Comparison of ENCODE assay signal across 8 mouse cellular contexts in the genomic region with DNA sequence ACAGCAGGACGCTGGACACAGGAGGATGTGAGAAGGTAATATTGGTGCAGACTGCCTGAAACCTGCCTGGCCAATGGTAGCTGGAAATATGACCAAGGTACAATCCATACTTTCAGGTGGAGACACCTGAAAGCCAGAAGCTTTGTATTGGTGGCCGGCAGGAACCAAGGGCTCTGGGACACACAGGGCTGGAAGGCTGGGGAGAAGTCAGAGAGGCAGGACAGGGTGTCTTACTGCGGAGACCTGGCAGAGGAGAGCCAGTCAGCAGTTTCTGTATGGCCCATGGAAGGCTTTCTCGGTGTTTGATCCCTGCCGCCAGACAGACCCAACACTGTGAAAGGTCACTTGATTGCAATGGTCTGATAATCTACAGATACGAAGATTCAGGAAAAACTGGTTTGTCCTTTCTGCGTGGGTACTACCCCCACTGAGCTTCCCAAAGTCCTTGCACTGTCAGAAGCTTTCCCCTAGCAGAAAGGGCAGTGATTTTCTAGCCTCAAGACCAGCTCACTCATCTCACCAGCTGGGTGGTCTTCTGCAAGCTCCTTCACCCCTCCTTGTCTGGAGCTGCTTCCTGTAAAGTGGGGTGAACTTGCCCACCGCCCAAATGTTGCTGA. TPM values are rescaled to one million over a fixed set of nuclear protein-coding genes. Genes with fewer than 3 reads are reported as not detected.
DNase-seq lines count a peak whose midpoint lies in the region; ATAC-seq lines count a peak whose summit lies in the region.

No protein-coding gene starts in this region.

- no peak for ATAC-seq in kidney, embryonic 16.5 days (ENCODE audit: low FRiP score, low TSS enrichment)
- no peak; the same call in 1 of the 2 replicates for ATAC-seq in hindbrain, embryonic 12.5 days (ENCODE audit: low FRiP score)
- no peak; the same call in 1 of the 2 replicates for ATAC-seq in midbrain, embryonic 13.5 days

- H3K9me3 ChIP-seq in kidney, embryonic 16.5 days (ENCODE audit: low read length) = no peaks in the 10 kb centered on the region
- no peaks in the 10 kb centered on the region for H3K9me3 ChIP-seq in hindbrain, embryonic 12.5 days (replicated peaks)
- H3K9me3 ChIP-seq in midbrain, embryonic 13.5 days = no peaks in the 10 kb centered on the region

- peak overlapping the region; percentile 75 for H3K4me3 ChIP-seq in kidney, embryonic 16.5 days (ENCODE audit: low read length)
- H3K4me3 ChIP-seq in brown adipose tissue, adult 24 weeks (ENCODE audit: insufficient read depth, low read depth, low read length) = peak overlapping the region; percentile 92
- peak overlapping the region; percentile 71 for H3K4me3 ChIP-seq in hindbrain, embryonic 12.5 days
- H3K4me3 ChIP-seq in midbrain, embryonic 13.5 days (replicated peaks) = peak overlapping the region; percentile 65

- WGBS in kidney, embryonic 16.5 days = 19% methylated on average over 8 of the region's 8 CpGs
- WGBS in hindbrain, embryonic 12.5 days = 24% methylated on average over 8 of the region's 8 CpGs
- 21% methylated on average over 8 of the region's 8 CpGs for WGBS in midbrain, embryonic 13.5 days

- H3K27me3 ChIP-seq in kidney, embryonic 16.5 days (ENCODE audit: insufficient read depth, low read length) = no peaks in the 10 kb centered on the region
- H3K27me3 ChIP-seq in hindbrain, embryonic 12.5 days = peaks cover 10% of the 10 kb centered on the region
- peaks cover 11% of the 10 kb centered on the region; the same call in 1 of the 2 replicates for H3K27me3 ChIP-seq in midbrain, embryonic 13.5 days

- H3K4me1 ChIP-seq in kidney, embryonic 16.5 days (ENCODE audit: insufficient read depth, low read length) = peaks cover 17% of the 10 kb centered on the region
- H3K4me1 ChIP-seq in brown adipose tissue, adult 24 weeks (ENCODE audit: control insufficient read depth, insufficient read depth, insufficient read length, low read length) = no peaks in the 10 kb centered on the region; the same call in 1 of the 2 replicates
- H3K4me1 ChIP-seq in hindbrain, embryonic 12.5 days = peaks cover 17% of the 10 kb centered on the region
- peaks cover 17% of the 10 kb centered on the region for H3K4me1 ChIP-seq in midbrain, embryonic 13.5 days (replicated peaks)

- no peaks in the 10 kb centered on the region for H3K36me3 ChIP-seq in kidney, embryonic 16.5 days (ENCODE audit: insufficient read depth, low read length)
- H3K36me3 ChIP-seq in hindbrain, embryonic 12.5 days = no peaks in the 10 kb centered on the region
- H3K36me3 ChIP-seq in midbrain, embryonic 13.5 days = no peaks in the 10 kb centered on the region

- H3K27ac ChIP-seq in kidney, embryonic 16.5 days (ENCODE audit: low read length) = no peak overlapping the region; the same call in 1 of the 2 replicates
- no peak overlapping the region for H3K27ac ChIP-seq in brown adipose tissue, adult 24 weeks (replicated peaks; ENCODE audit: low read depth, low read length)
- no peak overlapping the region for H3K27ac ChIP-seq in hindbrain, embryonic 12.5 days
- peak overlapping the region; percentile 82; the same call in 1 of the 2 replicates for H3K27ac ChIP-seq in midbrain, embryonic 13.5 days

- peak overlapping the region; percentile 78 for H3K9ac ChIP-seq in kidney, embryonic 16.5 days (replicated peaks; ENCODE audit: low read length)
- peak overlapping the region; percentile 81 for H3K9ac ChIP-seq in hindbrain, embryonic 12.5 days
- H3K9ac ChIP-seq in midbrain, embryonic 13.5 days (replicated peaks) = peak overlapping the region; percentile 84

- DNase-seq in kidney, adult 9 months = no peak
- no peak for DNase-seq in adrenal gland, postnatal 10 days
- DNase-seq in urinary bladder, postnatal 25 days (ENCODE audit: low spot score) = no peak
- no peak for DNase-seq in thymus, postnatal 25 days

- peak overlapping the region; percentile 96 for H3K4me2 ChIP-seq in kidney, embryonic 16.5 days (replicated peaks; ENCODE audit: low read depth, low read length)
- H3K4me2 ChIP-seq in hindbrain, embryonic 12.5 days (replicated peaks) = peak overlapping the region; percentile 79
- peak overlapping the region; percentile 89 for H3K4me2 ChIP-seq in midbrain, embryonic 13.5 days (replicated peaks)

RNA-seq across cellular contexts. Expression of a gene that starts 1.4 kb away (rescaled TPM):
- polyA plus RNA-seq in kidney, embryonic 16.5 days (2015; fragmentation: Nextera tagmentation; extraction: Ambion mirVana) = 15.6 and 17.8 TPM in 2 replicates
- polyA plus RNA-seq in brown adipose tissue, adult 24 weeks (2012; ENCODE audit: insufficient read depth, insufficient read length, missing spikeins) = 2.8 and 3.6 TPM in 2 replicates
- 11.0 and 11.9 TPM in 2 replicates for polyA plus RNA-seq in hindbrain, embryonic 12.5 days (2016; fragmentation: Nextera tagmentation; extraction: Ambion mirVana)
- polyA plus RNA-seq in midbrain, embryonic 13.5 days (2015; fragmentation: Nextera tagmentation; extraction: Ambion mirVana) = 9.0 and 11.1 TPM in 2 replicates
- 10 to 100 TPM; 13.6 to 15.8 TPM for total RNA-seq in adrenal gland, postnatal 10 days (2021)
